Mouse (Mus musculus): Measurements from ENCODE around the gene Dmap1. TPM values are rescaled to one million over a fixed set of nuclear protein-coding genes. Genes with fewer than 3 reads are reported as not detected.

Dmap1 gene
- total RNA-seq (2023) = 28.1 TPM

DNA sequence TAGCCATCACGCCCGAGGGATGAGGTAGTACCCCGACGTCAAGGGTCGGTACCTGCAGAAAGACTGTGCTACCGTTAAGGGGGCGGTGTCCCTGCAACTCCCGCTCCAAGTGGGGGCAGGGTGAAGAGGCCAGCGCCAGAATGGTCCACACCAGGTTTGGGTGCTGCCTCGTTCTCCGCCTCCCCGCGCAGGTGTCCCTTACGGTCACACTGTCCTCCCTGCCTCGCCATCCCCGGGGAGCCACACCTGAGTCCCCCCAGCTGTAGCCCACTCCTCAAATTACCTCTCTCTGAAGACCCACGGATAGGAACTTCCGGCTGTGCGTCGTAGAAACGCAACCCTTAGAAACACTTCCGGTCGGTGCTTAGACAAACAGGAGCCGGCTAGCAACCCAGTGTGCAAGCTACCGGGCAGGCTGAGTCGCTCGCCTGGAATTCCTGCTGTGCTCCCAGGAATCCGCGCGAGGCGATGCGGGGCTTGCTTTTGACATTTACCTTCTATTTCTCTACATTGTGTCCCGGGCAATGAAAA is at the start of gene Dmap1:
Dmap1 (minus strand) TSS at position 343 of the 531 bp plus-strand sequence.

DNA sequence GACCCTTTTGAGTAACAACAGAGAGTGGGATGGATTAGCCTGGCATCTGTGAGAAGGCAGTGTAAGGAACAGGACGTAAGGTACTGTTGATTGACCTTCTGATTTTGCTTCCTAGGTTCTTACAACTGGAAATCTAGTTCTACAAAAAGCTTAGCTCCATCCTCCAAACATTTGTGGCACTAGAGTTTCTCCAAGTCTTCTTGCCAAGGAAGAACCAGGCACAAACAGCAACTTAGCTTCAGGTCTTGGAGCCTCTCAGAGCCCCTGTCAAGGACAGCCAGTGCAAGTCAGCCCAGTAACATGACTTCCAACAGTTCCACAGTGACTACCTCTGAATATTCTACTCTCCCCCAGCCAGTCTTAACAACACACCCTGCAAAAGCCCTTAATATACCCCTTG is 42.0 kb upstream of the Dmap1 start, which contains the start of gene Gm12845:
Gm12845 (plus strand) TSS at position 301 of the 400 bp plus-strand sequence.

Other genes starting within 250 kb of the Dmap1 start
- 185 TPM for gene Rnf220, start 185.2 kb downstream of the Dmap1 start, total RNA-seq (2023)
- 43.8 TPM for gene Eri3, start 131.9 kb downstream of the Dmap1 start, total RNA-seq (2023)
- not detected for gene Gm12845, start 42.1 kb upstream of the Dmap1 start, total RNA-seq (2023)
- not detected for gene Klf17, start 83.4 kb upstream of the Dmap1 start, total RNA-seq (2023)
- gene Slc6a9, start 152.2 kb upstream of the Dmap1 start, total RNA-seq (2023) = 3.0 TPM
- gene Ccdc24, start 190.3 kb upstream of the Dmap1 start, total RNA-seq (2023) = not detected
- 0.34 TPM for gene B4galt2, start 201.2 kb upstream of the Dmap1 start, total RNA-seq (2023)
- 112 TPM for gene Atp6v0b, start 205.1 kb upstream of the Dmap1 start, total RNA-seq (2023)
- 15.6 TPM for gene Dph2, start 209.8 kb upstream of the Dmap1 start, total RNA-seq (2023)
- 41.1 TPM for gene Ipo13, start 232.7 kb upstream of the Dmap1 start, total RNA-seq (2023)
- 0.24 TPM for gene Artn, start 247.5 kb upstream of the Dmap1 start, total RNA-seq (2023)

Data from CD8-positive naive resting alpha-beta T cell, adult 57 days (primary cell).